Mouse (Mus musculus) adrenal gland, postnatal 36 days (tissue): ENCODE results near the gene Cacna1c. TPM values are rescaled to one million over a fixed set of nuclear protein-coding genes. Genes with fewer than 3 reads are reported as not detected.

Experiments
- DNase-seq, 2 experiments: peaks; one replicate each; pipeline ENCODE4 v3.0.0; 2021; ENCODE audit warnings: mixed read lengths in 1 of 2
- total RNA-seq, 2 experiments: library from RNA; stranded (reverse); gene quantifications; 2 replicates each; pipeline ENCODE4 v1.2.3; 2021

Gene Cacna1c
- total RNA-seq, 2 experiments from 2014 or later: 85.2 to 128 TPM

DNA sequence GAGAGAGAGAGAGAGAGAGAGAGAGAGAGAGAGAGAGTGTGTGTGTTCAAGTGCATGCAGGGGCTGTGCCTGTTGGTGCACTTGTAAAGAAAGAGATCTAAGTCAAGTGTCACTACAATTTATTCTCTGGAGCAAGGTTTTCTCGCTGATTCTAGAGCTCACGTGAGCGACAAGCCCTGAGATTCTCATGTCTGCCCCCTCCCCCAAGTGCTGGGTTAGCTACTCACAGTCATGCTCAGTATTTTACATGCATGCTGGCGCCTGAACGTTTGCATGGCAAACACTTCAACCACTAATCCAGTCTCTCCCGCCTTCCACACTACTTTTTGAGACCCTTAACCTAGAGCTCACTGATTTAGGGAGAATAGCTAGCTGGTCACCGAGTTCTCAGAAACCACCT lies 99.7 kb downstream of the Cacna1c start:
- no peak for DNase-seq

DNA sequence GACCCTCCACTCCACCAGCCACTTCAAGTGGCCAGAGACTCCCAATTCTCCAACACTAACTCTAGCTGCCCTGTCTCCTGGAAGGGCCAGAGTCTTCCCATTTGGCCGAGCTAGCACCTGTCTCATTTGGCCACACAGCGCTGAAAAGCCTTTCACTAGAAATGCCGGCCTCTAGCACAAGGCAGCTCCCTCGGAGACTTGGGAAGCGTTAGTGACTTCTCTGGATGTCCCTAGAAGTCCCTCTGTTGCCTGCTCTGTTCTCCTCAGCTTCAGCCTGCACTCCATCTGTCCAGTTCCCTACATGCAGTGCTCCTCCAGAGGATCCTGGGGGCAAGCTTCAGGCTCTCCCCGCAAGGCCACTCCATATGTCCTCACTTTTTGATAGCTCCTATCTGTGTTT lies 101.1 kb downstream of the Cacna1c start:
- DNase-seq: no peak

DNA sequence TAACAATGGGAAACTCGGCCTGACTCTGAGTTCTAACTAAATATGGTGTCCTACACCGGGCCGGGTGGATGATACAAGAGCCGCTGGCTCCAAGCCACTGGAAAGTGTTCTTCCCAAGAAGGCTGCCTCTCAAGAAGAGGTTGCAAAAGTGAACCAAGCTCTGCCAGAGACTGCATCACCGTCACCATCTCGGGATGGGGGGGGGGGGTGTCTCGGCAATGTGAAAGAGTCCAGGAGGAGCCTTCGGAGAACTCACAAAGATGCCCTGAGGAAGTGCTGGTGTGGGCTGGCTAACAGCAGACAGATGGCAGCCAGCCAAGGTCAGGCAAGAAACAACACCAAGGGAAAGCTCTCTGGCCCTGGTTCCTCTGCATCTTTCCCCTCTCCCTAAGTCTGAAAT lies 107.0 kb downstream of the Cacna1c start:
- peak; percentile 87 to 90 for DNase-seq

DNA sequence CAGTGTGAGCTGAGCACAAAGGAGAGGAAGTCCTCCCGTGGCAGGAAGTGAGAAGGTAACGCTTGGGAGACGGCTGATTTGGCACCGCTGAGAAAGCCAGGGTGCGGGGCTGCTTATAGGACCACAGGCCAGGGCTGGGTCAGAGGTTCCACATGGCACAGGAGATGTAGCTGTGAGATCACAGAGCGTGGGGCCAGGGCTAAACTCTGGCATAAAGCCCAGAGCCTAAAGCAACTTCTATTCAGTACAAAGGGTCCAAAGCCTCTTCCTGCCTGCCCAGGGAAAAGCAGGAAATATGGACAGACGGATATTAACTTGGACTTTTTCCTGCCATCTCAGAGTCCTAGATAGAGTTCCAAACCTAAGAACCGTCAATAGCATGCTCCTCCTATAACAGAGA lies 107.8 kb downstream of the Cacna1c start:
- no peak for DNase-seq

DNA sequence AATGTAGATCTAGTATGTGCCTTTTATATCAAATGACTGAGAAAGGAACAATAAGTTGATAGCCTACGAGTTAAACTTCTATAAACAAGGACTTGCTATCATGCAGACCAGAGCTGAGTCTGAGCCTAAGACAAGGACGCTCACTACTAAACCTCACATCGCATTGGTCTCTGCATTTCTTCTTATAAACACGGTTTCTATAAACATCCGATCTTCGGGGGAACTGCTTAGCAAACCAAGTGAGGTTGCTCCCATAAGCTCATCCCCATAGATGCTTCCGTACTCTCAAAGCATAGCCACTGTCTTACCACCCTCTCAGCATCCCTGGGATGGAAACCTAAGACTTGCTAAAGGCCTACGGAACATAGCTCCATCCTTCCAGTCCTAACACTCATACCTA lies 108.3 kb downstream of the Cacna1c start:
- DNase-seq: no peak

DNA sequence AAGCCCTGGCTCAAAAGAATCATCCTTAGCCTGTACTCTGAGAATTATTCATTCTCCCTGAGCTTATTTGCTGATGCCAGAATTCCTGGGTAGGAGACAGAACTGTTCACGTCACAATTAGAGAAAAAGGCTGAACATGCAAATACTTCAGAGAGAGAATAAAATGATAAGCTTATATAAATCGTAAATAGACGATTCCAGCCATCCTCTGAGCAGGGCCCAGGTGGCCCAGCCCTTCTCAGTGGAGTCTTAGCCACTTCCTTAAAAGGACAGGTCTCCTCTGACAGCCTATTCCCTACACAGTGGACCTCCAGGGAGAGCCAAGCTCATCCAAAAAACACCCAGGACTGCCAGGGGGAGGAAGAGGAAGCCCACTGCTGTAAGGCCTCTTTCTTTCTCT lies 110.4 kb downstream of the Cacna1c start:
- no peak for DNase-seq

DNA sequence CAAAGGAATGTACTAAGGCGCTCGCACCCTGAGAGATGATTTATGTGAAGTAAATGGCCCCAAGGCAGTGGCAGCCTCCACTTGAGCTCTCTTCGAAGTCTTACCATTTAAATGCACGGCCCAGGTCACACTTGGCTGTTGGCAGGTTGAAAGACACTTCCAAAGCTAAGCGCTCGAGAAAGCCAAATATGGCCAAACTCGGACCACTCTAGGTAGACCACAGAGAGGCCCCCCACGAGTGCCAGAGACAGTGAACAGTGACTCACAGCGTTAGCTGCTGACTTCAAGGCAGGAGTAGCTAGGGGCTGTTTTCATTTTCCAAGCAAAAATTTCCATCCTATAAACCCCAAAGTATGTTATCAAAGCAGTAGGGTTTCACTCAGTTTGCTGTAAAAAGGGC lies 111.7 kb downstream of the Cacna1c start:
- DNase-seq: no peak

DNA sequence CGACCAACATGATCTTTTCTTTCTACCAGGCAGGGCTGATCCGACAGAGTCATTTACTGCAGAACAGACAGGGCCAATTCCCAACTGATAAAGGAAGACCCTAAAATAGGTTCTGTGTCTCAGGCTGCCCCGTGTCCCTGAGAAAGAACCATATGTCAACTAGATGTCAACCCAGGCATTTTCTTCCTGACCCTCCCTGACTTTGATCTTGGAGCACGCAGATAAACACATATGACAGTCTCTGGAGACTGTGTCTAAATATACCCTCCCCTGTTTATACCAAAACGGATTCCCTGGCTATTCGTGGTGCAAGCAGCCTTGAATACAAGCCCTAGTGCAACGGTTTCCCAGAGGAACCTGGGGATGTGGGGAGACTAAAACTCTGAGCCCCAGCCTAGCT lies 112.7 kb downstream of the Cacna1c start:
- no peak for DNase-seq

DNA sequence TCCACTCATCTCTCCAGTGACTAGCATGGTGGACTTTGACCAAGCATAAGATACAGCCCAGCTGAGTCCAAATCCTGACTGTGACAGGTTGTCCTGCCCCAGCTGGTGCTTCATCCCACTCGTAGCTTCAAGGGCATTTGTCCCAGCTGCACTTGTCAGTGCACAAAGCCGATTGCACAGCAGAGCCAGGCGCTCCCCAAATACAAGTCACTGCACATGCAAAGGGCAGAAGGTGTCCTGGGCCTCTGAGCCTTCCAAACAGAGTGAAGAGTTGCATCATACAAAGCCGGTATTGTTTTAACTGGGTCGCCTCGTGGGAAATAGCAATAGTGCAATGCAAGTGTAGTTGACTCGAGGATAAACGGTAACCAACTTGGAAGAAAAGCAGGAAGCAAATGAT lies 113.6 kb downstream of the Cacna1c start:
- DNase-seq: peak in 1 of 2 experiments; percentile 50

DNA sequence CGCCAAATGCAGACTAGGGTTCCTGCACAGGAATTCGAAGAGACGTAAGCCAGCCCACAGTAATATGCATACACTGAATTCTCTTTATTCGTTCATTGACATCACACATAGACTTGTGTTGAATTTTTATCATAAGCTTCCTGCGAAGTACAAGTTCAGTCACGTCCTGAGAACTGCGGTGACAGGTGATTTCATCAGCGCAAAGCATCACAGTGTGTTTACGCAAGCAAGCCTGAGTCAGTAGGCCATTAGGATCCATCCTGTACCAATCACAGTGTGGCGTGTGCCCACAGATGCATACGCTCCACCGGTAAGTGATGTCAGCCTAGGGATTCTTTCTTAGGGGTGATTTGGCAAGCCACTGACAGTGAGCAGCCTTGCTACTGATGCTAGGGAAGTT lies 114.6 kb downstream of the Cacna1c start:
- no peak for DNase-seq

DNA sequence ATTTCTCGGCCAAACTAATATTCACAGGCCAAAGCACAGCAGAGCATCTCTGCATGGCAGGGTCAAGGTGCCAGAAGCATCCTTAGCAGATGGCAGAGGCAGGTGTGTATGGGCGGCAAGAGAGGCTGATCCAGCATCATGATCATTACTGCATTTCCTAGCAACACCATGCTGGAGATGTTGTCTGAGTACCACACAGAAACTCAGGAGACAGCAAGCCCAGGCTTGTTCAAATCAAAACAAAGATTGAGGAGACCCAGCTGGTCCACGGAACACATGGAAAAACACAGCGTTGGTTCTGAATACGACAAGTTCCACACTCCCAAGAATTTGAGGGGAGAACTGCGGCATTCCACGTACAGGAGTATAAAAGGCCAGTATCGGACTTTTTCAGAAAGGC lies 116.6 kb downstream of the Cacna1c start:
- DNase-seq: no peak

DNA sequence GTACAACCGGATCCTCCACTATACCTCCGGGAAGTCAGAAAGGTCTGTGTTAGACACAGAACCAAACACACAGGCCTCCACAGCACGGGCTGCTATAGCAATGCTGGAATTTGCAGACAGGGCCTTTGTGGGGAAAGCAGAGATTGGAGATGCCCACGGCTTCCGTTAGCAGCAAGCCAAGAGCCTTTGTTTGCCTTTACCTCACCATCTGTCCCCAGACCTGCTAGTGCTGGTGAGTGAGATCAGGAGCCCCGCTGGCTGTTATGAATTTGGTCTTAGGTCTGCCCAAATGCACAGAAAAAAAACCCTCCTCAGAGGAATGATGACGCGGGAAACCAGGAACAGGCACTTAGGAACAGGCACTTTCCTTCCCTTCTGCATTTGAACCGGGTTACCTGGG lies 117.3 kb downstream of the Cacna1c start:
- no peak for DNase-seq

DNA sequence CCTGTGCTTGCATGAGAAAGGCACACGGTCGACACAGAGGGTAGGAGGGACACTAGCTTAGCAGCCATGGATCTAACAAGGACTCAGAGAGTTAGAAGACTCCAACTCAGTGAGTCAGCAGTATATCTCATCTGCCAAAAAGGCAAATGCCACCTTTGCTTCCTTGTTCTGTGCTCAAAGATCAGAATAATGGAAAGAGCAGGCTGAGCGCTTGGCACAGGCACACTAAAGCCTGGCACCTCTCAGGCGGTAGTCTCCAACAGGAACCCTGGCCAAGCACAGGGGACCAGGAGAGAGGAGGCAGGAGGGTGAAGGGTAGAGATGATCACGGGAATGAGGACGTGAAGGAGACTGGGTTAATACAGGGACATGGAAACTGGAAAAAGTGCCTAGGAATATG lies 119.0 kb downstream of the Cacna1c start:
- DNase-seq: peak; percentile 51 to 53

DNA sequence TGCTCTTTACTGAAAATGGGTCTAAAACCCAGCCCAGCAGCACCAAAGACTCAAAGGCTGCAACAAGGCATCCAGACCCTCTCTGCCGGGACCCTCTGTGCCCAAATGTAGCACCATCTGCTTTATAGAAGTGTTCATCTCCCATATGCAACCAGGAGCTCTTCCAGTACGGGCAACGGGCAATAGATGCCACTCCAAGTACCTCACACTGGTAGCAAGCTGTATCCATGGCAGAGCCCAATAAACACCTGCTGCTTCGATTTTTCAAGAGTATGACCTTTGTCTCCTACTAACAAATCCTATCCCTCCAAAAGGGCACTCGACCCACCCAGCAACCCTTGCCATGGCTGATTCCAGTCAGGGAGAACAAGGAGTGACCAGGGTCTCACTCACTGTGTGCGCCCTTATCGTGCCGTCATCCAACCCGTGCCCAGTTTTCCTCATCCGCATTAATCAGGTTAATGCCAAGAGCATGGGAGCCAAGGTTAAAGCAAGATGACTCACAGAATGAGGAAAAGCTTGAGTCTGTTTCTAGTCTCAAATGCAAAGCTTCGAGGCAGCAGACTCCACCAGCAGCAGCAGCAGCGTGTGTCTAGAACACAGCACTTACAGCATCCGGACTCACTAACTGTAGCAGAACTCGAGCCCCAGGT lies 122.7 kb downstream of the Cacna1c start:
- DNase-seq: peak; percentile 80

DNA sequence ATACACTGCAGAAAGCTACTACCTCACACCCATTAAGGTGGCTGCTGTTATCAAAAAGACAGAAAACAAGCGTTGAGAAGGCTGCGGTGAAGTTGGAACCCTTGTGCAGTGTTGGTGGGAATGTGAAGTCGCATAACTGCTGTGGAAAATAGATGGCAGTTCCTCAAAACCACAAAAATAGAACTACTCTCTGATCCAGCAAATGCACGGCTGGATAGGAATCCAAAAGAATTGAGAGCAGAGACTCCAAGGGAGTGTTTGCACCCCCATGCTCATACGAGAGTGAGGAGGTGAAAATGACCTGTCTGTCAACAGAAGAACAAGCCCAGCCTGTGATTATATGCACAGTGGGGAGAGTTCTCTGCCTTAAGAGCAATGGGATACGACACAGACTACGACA lies 123.4 kb downstream of the Cacna1c start:
- no peak for DNase-seq

DNA sequence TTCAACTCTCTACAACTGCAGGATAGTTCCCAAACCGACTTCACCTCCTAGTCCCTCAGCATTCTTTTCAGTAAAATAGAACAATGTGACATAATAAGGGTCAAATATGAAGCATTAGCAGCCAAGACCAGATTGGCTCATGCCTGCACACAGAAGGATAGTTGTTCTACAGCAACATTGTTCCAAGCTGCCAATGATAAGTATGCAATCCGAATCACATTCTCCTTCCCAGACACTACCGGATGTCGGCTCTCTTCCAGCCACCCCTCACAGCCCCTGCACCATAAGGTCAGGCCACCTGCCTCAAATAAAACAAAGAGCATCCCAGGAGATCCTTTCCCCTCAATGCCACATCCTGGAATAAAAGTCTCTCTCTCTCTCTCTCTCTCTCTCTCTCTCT lies 125.4 kb downstream of the Cacna1c start:
- DNase-seq: no peak

DNA sequence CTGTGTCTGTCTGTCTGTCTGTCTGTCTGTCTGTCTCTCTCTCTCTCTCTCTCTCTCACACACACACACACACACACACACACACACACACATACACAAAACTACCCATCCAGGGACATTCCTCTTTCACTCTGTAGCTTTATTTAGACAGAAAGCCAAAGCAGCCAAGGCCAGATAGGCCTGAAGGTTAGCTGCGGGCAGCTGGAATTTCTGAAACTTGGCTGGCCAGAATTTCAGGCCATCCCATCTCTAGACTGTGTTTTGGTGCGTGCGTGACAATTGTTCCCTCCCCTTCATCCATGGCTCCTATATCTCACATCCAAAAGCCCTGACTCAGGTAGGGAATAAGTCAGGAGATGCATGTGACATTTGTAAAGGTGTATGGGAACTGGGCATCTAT lies 125.9 kb downstream of the Cacna1c start:
- DNase-seq: peak; percentile 69 to 73

DNA sequence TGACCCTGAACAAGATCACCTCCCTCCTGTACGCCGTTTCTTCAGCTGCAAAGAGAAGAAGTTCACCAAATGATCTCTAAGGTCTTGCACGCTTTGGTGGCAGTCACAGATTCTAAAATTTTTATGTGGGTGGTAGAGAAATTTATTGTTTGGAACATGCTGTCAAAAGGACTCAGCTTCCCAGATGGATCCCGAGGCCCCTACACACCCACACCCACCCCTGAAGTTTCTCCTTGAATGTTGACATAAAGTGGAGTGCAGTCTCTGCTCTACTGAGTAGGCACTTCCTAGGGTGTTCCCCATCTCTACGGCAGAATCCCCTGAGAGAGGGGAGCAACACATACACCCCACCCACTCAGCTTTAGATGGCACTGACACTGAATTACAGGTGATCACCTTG lies 127.1 kb downstream of the Cacna1c start:
- no peak for DNase-seq

DNA sequence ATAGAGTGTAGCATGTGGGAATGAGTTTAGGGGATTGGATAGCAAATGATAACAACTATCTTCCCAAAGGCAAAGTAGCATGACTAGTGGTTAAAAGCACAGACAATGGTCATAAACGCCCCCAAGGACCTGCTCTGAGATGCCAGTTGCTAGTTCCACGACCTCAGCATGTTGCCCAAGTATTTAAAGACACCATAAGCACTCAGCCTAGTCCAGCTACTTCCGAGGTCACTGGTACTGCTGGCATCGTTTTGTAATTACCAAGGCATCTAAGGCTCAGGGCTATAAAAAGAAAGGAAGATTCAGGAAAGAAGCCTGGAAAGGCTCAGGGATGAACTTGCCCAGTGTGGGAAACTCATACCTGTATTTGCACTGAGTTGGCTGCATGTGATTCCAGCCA lies 127.6 kb downstream of the Cacna1c start:
- DNase-seq: no peak

DNA sequence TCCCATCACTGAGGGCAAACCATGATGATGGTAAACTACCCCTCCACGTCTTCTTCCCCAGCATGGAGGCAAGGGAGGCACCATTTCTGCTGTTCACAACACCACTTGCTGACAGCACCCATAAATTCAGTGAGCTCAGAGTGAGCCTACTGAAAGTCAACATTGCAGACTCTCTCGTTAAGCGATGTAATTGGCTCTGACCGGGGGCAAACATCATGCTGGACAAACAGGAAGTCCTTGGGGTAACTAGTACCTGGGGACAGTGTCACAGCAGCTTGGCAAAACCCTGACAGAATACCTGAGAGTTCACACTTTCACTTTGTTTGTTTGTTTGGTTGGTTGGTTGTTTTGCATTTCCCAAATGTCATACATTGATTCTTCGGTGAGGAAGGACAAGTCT lies 131.3 kb downstream of the Cacna1c start:
- DNase-seq: no peak

DNA sequence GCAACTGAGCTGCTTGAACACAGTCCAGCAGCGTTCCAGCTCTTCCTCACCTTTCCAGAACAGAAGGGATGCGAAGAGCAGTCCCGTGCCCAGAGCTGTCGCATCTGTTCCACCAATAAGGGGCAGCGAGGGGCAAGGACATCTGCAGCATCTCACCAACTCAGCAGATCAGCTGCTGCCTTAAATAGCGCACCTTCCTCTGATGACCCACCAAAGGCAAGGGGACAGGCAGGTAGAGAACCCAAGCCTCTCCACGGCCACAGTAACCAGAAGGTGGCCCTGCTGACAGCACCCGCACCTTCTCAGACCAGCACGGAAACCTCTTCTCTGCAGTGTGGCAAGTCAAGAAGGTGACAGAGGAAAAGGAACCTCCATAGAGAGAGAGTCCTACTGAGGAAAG lies 131.8 kb downstream of the Cacna1c start:
- no peak for DNase-seq

DNA sequence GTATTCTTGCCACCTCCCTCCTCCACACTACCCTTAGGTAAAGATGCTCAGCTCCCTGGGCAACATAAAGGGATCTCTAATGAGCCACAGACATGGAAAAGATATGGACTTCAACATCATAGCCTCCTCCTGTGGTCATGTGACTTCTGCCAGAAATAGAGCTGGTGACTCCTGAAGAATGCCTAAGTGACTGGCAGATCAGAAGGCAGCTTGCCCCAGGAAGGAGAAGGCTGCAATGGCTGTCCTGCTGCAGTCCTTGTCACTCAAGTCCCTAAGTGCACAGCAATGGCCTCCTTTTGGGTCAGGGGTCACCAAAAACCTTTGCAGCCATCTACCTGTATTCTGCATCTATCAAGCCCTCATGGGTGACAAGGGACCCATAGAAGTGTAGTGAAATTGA lies 133.5 kb downstream of the Cacna1c start:
- no peak for DNase-seq

DNA sequence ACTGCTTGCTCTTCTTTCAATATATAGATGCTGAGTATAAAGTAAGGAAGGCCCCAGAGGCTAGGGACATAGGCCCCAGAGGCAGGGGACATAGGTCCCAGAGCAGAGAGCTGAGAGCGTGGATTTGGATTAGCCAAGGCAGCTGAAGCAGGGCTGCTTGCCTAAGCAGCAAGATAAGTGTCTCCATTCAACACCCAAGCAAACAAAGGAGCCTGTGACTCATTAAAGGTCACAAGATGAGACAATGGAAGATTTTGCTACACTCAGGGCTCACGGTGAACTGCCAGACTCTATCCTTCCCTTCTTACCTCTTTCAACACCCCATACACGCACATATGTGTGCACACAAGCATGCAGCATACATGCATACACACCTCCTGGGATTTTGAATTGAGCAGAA lies 137.3 kb downstream of the Cacna1c start:
- peak in 1 of 2 experiments; percentile 35 for DNase-seq

DNA sequence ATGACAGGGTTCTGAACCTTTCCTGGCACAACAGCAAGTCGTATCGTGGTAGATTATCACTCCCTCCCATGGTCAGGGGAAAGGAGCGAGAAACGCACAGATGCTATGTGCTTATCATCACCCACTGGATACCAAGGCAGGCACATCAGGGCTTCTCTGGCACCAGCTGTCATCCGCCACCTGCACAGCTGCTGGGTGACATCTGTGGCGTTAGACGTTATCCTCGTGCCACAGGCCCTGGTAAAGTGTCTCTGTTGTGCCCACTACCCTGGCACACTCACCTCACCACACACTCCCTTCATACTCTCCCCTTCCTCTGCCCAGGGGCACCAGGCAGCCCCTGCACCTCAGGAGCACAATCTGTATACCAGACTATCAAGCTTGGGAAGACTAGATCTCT lies 137.8 kb downstream of the Cacna1c start:
- DNase-seq: no peak

DNA sequence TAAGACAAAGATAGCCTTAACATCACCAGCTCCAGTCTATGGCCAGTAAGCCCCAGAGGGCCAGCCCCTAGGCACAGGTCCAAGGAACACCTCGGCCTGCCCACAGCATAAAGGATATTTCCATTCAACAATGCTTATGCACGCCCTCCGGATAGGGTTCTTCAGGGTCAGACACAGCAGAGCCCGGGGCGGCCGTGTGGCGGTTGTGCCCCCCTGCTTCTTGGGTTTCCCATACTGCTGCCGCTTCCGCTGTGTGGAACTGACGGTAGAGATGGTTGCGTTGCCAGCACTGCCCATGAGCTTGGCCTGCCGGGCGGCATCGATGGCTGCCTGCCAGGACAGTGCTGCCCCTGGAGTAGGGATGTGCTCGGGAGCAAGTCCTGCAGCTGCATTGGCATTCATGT lies 139.1 kb downstream of the Cacna1c start:
- DNase-seq: peak; percentile 78 to 85
